Mouse (Mus musculus): Measurements from ENCODE around the gene Cpsf3. TPM values are rescaled to one million over a fixed set of nuclear protein-coding genes. Genes with fewer than 3 reads are reported as not detected.

Cpsf3 gene
- 88.9 and 92.4 TPM in 2 replicates for polyA plus RNA-seq (2015; fragmentation: Nextera tagmentation; extraction: Ambion mirVana)

GRCm38 (mm10) chr12:21284761-21285441 is at the start of gene Cpsf3:
TSS of gene Cpsf3 (plus strand) at chr12:21285391.
- no peak for DNase-seq (ENCODE audit: low spot score)

GRCm38 (mm10) chr12:21241965-21242364 is 43.2 kb upstream of the Cpsf3 start:
- DNase-seq (ENCODE audit: low spot score): no peak

GRCm38 (mm10) chr12:21244375-21244960 is 40.7 kb upstream of the Cpsf3 start:
- DNase-seq (ENCODE audit: low spot score): no peak

- no peak for DNase-seq (ENCODE audit: low spot score)
Observed at GRCm38 (mm10) chr12:21247711-21248392, 37.3 kb upstream of the Cpsf3 start.

GRCm38 (mm10) chr12:21260494-21261256 is 24.5 kb upstream of the Cpsf3 start:
- DNase-seq (ENCODE audit: low spot score): peak; percentile 40

- DNase-seq (ENCODE audit: low spot score): no peak
Observed at GRCm38 (mm10) chr12:21261521-21261920, 23.7 kb upstream of the Cpsf3 start.

- DNase-seq (ENCODE audit: low spot score): no peak
Observed at GRCm38 (mm10) chr12:21263256-21263655, 21.9 kb upstream of the Cpsf3 start.

- DNase-seq (ENCODE audit: low spot score): no peak
Observed at GRCm38 (mm10) chr12:21264241-21264640, 20.9 kb upstream of the Cpsf3 start.

GRCm38 (mm10) chr12:21264970-21265369 is 20.2 kb upstream of the Cpsf3 start:
- no peak for DNase-seq (ENCODE audit: low spot score)

GRCm38 (mm10) chr12:21265501-21265900 is 19.7 kb upstream of the Cpsf3 start:
- DNase-seq (ENCODE audit: low spot score): no peak

- DNase-seq (ENCODE audit: low spot score): peak; percentile 34
Observed at GRCm38 (mm10) chr12:21265946-21266783, 19.0 kb upstream of the Cpsf3 start.

GRCm38 (mm10) chr12:21266784-21267098 is 18.4 kb upstream of the Cpsf3 start:
- no peak for DNase-seq (ENCODE audit: low spot score)

- no peak for DNase-seq (ENCODE audit: low spot score)
Observed at GRCm38 (mm10) chr12:21268083-21268616, 17.0 kb upstream of the Cpsf3 start.

GRCm38 (mm10) chr12:21274446-21274845 is 10.7 kb upstream of the Cpsf3 start:
- no peak for DNase-seq (ENCODE audit: low spot score)

GRCm38 (mm10) chr12:21277352-21277864 is 7.8 kb upstream of the Cpsf3 start:
- no peak for DNase-seq (ENCODE audit: low spot score)

- DNase-seq (ENCODE audit: low spot score): no peak
Observed at GRCm38 (mm10) chr12:21285508-21286242, 484 bp downstream of the Cpsf3 start.

- DNase-seq (ENCODE audit: low spot score): peak; percentile 99
Observed at GRCm38 (mm10) chr12:21286243-21286622, 1.0 kb downstream of the Cpsf3 start, which contains the start of gene Itgb1bp1. TSS of gene Itgb1bp1 (minus strand) at chr12:21286284.

GRCm38 (mm10) chr12:21286712-21287650 is 1.8 kb downstream of the Cpsf3 start:
- DNase-seq (ENCODE audit: low spot score): peak; percentile 51

Data from thymus, postnatal 0 days (tissue).